Mouse (Mus musculus) erythroblast, embryonic 14.5 days (primary cell): ENCODE data around the gene Ptprr. TPM values are rescaled to one million over a fixed set of nuclear protein-coding genes. Genes with fewer than 3 reads are reported as not detected.

ENCODE experiments used
- H3K27me3 ChIP-seq: 2 replicates; pipeline ENCODE4 v1.6.1; 2012; ENCODE audit warnings: inconsistent platforms; ENCODE audit not compliant: control insufficient read depth
- H3K36me3 ChIP-seq: 2 replicates; pipeline ENCODE4 v1.6.1; 2012; ENCODE audit warnings: mild to moderate bottlenecking, inconsistent platforms; ENCODE audit not compliant: control insufficient read depth
- H3K4me1 ChIP-seq: 2 replicates; pipeline ENCODE4 v1.6.1; 2012; ENCODE audit warnings: inconsistent platforms; ENCODE audit not compliant: control insufficient read depth
- H3K4me3 ChIP-seq: replicated peaks from 2 replicates; pipeline ENCODE3; 2012; ENCODE audit warnings: moderate library complexity, mild to moderate bottlenecking, inconsistent platforms
- H3K9me3 ChIP-seq: 2 replicates; pipeline ENCODE4 v1.6.1; 2012; ENCODE audit warnings: low read length, inconsistent platforms, mixed read lengths; ENCODE audit not compliant: control insufficient read depth
- GATA1 ChIP-seq: IDR thresholded peaks from 2 replicates; pipeline ENCODE4 v1.6.1; 2012; ENCODE audit warnings: low read length, inconsistent platforms, mixed read lengths
- TAL1 ChIP-seq: IDR thresholded peaks from 3 replicates; pipeline ENCODE4 v1.6.1; 2012; ENCODE audit warnings: low read length, inconsistent platforms, mixed read lengths
- polyA plus RNA-seq: library from polyadenylated mRNA; stranded (reverse); fragments of >175 nt; gene quantifications from 2 replicates; pipeline ENCODE4 v1.2.3, GENCODE M21; 2012

Ptprr gene
- polyA plus RNA-seq, 1 experiment, result not detected

- H3K36me3 ChIP-seq, result no peaks in the 10 kb centered on the region
- TF ChIP-seq TAL1, result no peak
- TF ChIP-seq GATA1, result no peak
- no peaks in the 10 kb centered on the region for H3K9me3 ChIP-seq
- H3K4me3 ChIP-seq, result no peak overlapping the region
- 0 out of 2 replicates have a peak, but pooled peaks cover 2% of the 10 kb centered on the region for H3K27me3 ChIP-seq
- no peaks in the 10 kb centered on the region; the same call in 1 of the 2 replicates for H3K4me1 ChIP-seq
These were observed 273.2 kb downstream of the Ptprr start for GRCm38 (mm10) chr10:116291153-116291755.

- Histone ChIP-seq H3K27me3 (peaks cover 15% of the 10 kb centered on the region), H3K4me3 (no peak overlapping the region), H3K4me1 (no peaks in the 10 kb centered on the region), H3K36me3 (no peaks in the 10 kb centered on the region), H3K9me3 (no peaks in the 10 kb centered on the region)
- no peak for TF ChIP-seq GATA1
- TF ChIP-seq TAL1, result no peak
These were observed 278.4 kb downstream of the Ptprr start for GRCm38 (mm10) chr10:116296439-116296838.

- Histone ChIP-seq H3K36me3 (no peaks in the 10 kb centered on the region), H3K4me3 (no peak overlapping the region), H3K4me1 (no peaks in the 10 kb centered on the region), H3K27me3 (peaks cover 20% of the 10 kb centered on the region), H3K9me3 (no peaks in the 10 kb centered on the region)
- TF ChIP-seq GATA1 (no peak), TAL1 (no peak)
These were observed 279.8 kb downstream of the Ptprr start for GRCm38 (mm10) chr10:116297854-116298253.

GRCm38 (mm10) chr10:116300824-116301223 lies 282.8 kb downstream of the Ptprr start:
- Histone ChIP-seq H3K27me3 (peaks cover 20% of the 10 kb centered on the region), H3K4me3 (no peak overlapping the region), H3K9me3 (no peaks in the 10 kb centered on the region), H3K36me3 (no peaks in the 10 kb centered on the region), H3K4me1 (no peaks in the 10 kb centered on the region)
- no peak for TF ChIP-seq GATA1
- TF ChIP-seq TAL1, result no peak

- Histone ChIP-seq H3K36me3 (no peaks in the 10 kb centered on the region), H3K4me1 (no peaks in the 10 kb centered on the region), H3K27me3 (peaks cover 20% of the 10 kb centered on the region), H3K9me3 (no peaks in the 10 kb centered on the region), H3K4me3 (no peak overlapping the region)
- TF ChIP-seq GATA1 (no peak), TAL1 (no peak)
These were observed 283.2 kb downstream of the Ptprr start for GRCm38 (mm10) chr10:116301258-116301657.

GRCm38 (mm10) chr10:116304355-116304754 lies 286.3 kb downstream of the Ptprr start:
- Histone ChIP-seq H3K36me3 (no peaks in the 10 kb centered on the region), H3K4me1 (no peaks in the 10 kb centered on the region), H3K4me3 (no peak overlapping the region), H3K27me3 (peaks cover 20% of the 10 kb centered on the region), H3K9me3 (no peaks in the 10 kb centered on the region)
- TF ChIP-seq GATA1 (no peak), TAL1 (no peak)

GRCm38 (mm10) chr10:116309460-116309859 lies 291.4 kb downstream of the Ptprr start:
- Histone ChIP-seq H3K27me3 (no peaks in the 10 kb centered on the region), H3K4me3 (no peak overlapping the region), H3K36me3 (no peaks in the 10 kb centered on the region), H3K4me1 (no peaks in the 10 kb centered on the region), H3K9me3 (no peaks in the 10 kb centered on the region)
- TF ChIP-seq GATA1 (no peak), TAL1 (no peak)

GRCm38 (mm10) chr10:116310516-116311210 lies 292.6 kb downstream of the Ptprr start:
- no peaks in the 10 kb centered on the region for H3K9me3 ChIP-seq
- no peak overlapping the region for H3K4me3 ChIP-seq
- no peaks in the 10 kb centered on the region for H3K4me1 ChIP-seq
- TF ChIP-seq GATA1, result no peak
- TF ChIP-seq TAL1, result no peak
- no peaks in the 10 kb centered on the region for H3K36me3 ChIP-seq
- no peaks in the 10 kb centered on the region for H3K27me3 ChIP-seq

- no peaks in the 10 kb centered on the region for H3K4me1 ChIP-seq
- H3K9me3 ChIP-seq, result no peaks in the 10 kb centered on the region
- no peaks in the 10 kb centered on the region for H3K27me3 ChIP-seq
- TF ChIP-seq TAL1 (no peak), GATA1 (no peak)
- H3K36me3 ChIP-seq, result no peaks in the 10 kb centered on the region
- no peak overlapping the region for H3K4me3 ChIP-seq
These were observed 301.2 kb downstream of the Ptprr start for GRCm38 (mm10) chr10:116319246-116319645.

Other genes starting within 250 kb of the Ptprr start
- 0.71 and 0.88 TPM in 2 replicates for gene Tspan8, start 201.4 kb upstream of the Ptprr start, polyA plus RNA-seq
- not detected in 2 replicates for gene 4933416C03Rik, start 95.7 kb downstream of the Ptprr start, polyA plus RNA-seq